Mouse (Mus musculus): ENCODE data around the gene Spaca4. TPM values are rescaled to one million over a fixed set of nuclear protein-coding genes. Genes with fewer than 3 reads are reported as not detected.

Spaca4 gene
- polyA plus RNA-seq, 1 experiment from 2014 or later = not detected

Other genes with a start within 250 kb of the Spaca4 start
- gene Tulp2, start 243.9 kb downstream of the Spaca4 start, polyA plus RNA-seq (2015; fragmentation: Nextera tagmentation; extraction: Ambion mirVana) = 1.4 and 1.8 TPM in 2 replicates
- gene Gm45808, start 239.0 kb downstream of the Spaca4 start, polyA plus RNA-seq (2015; fragmentation: Nextera tagmentation; extraction: Ambion mirVana) = not detected in 2 replicates
- gene Dhdh, start 237.0 kb downstream of the Spaca4 start, polyA plus RNA-seq (2015; fragmentation: Nextera tagmentation; extraction: Ambion mirVana) = 3.5 and 3.7 TPM in 2 replicates
- gene Nucb1, start 215.4 kb downstream of the Spaca4 start, polyA plus RNA-seq (2015; fragmentation: Nextera tagmentation; extraction: Ambion mirVana) = 214 and 230 TPM in 2 replicates
- 21.1 and 36.1 TPM in 2 replicates for gene Ppp1r15a, start 199.5 kb downstream of the Spaca4 start, polyA plus RNA-seq (2015; fragmentation: Nextera tagmentation; extraction: Ambion mirVana)
- 2.9 TPM in 2 replicates for gene Plekha4, start 199.5 kb downstream of the Spaca4 start, polyA plus RNA-seq (2015; fragmentation: Nextera tagmentation; extraction: Ambion mirVana)
- gene Hsd17b14, start 170.9 kb downstream of the Spaca4 start, polyA plus RNA-seq (2015; fragmentation: Nextera tagmentation; extraction: Ambion mirVana) = 2.2 and 3.9 TPM in 2 replicates
- 78.8 and 87.1 TPM in 2 replicates for gene Bcat2, start 155.7 kb downstream of the Spaca4 start, polyA plus RNA-seq (2015; fragmentation: Nextera tagmentation; extraction: Ambion mirVana)
- gene Fgf21, start 110.3 kb downstream of the Spaca4 start, polyA plus RNA-seq (2015; fragmentation: Nextera tagmentation; extraction: Ambion mirVana) = 0.18 and 0.41 TPM in 2 replicates
- gene Fut1, start 108.5 kb downstream of the Spaca4 start, polyA plus RNA-seq (2015; fragmentation: Nextera tagmentation; extraction: Ambion mirVana) = 0.76 and 0.84 TPM in 2 replicates
- gene Izumo1, start 104.0 kb downstream of the Spaca4 start, polyA plus RNA-seq (2015; fragmentation: Nextera tagmentation; extraction: Ambion mirVana) = 0.19 and 0.31 TPM in 2 replicates
- gene Rasip1, start 98.3 kb downstream of the Spaca4 start, polyA plus RNA-seq (2015; fragmentation: Nextera tagmentation; extraction: Ambion mirVana) = 11.0 and 11.6 TPM in 2 replicates
- 7.4 and 9.5 TPM in 2 replicates for gene Mamstr, start 85.8 kb downstream of the Spaca4 start, polyA plus RNA-seq (2015; fragmentation: Nextera tagmentation; extraction: Ambion mirVana)
- gene Fut2, start 59.4 kb downstream of the Spaca4 start, polyA plus RNA-seq (2015; fragmentation: Nextera tagmentation; extraction: Ambion mirVana) = 5.2 and 6.7 TPM in 2 replicates
- 0.70 and 1.0 TPM in 2 replicates for gene Ntn5, start 41.8 kb downstream of the Spaca4 start, polyA plus RNA-seq (2015; fragmentation: Nextera tagmentation; extraction: Ambion mirVana)
- gene Sec1, start 31.4 kb downstream of the Spaca4 start, polyA plus RNA-seq (2015; fragmentation: Nextera tagmentation; extraction: Ambion mirVana) = 3.6 and 4.5 TPM in 2 replicates
- gene Car11, start 26.0 kb downstream of the Spaca4 start, polyA plus RNA-seq (2015; fragmentation: Nextera tagmentation; extraction: Ambion mirVana) = 9.6 and 10.1 TPM in 2 replicates
- gene Dbp, start 20.7 kb downstream of the Spaca4 start, polyA plus RNA-seq (2015; fragmentation: Nextera tagmentation; extraction: Ambion mirVana) = 2.8 and 4.4 TPM in 2 replicates
- gene Rpl18, start 10.4 kb downstream of the Spaca4 start, polyA plus RNA-seq (2015; fragmentation: Nextera tagmentation; extraction: Ambion mirVana) = 954 and 1,069 TPM in 2 replicates
- 35.4 and 36.7 TPM in 2 replicates for gene Sphk2, start 7.8 kb downstream of the Spaca4 start, polyA plus RNA-seq (2015; fragmentation: Nextera tagmentation; extraction: Ambion mirVana)
- gene Fam83e, start 4.6 kb downstream of the Spaca4 start, polyA plus RNA-seq (2015; fragmentation: Nextera tagmentation; extraction: Ambion mirVana) = 12.8 and 13.3 TPM in 2 replicates
- 1.1 and 1.9 TPM in 2 replicates for gene Lmtk3, start 57.9 kb upstream of the Spaca4 start, polyA plus RNA-seq (2015; fragmentation: Nextera tagmentation; extraction: Ambion mirVana)
- gene Sult2b1, start 58.9 kb upstream of the Spaca4 start, polyA plus RNA-seq (2015; fragmentation: Nextera tagmentation; extraction: Ambion mirVana) = 6.7 and 14.4 TPM in 2 replicates
- 85.0 and 103 TPM in 2 replicates for gene Cyth2, start 88.8 kb upstream of the Spaca4 start, polyA plus RNA-seq (2015; fragmentation: Nextera tagmentation; extraction: Ambion mirVana)
- 1.0 and 1.4 TPM in 2 replicates for gene Kcnj14, start 99.0 kb upstream of the Spaca4 start, polyA plus RNA-seq (2015; fragmentation: Nextera tagmentation; extraction: Ambion mirVana)
- gene Grwd1, start 105.1 kb upstream of the Spaca4 start, polyA plus RNA-seq (2015; fragmentation: Nextera tagmentation; extraction: Ambion mirVana) = 57.0 and 64.3 TPM in 2 replicates
- 72.0 and 79.7 TPM in 2 replicates for gene Kdelr1, start 147.0 kb upstream of the Spaca4 start, polyA plus RNA-seq (2015; fragmentation: Nextera tagmentation; extraction: Ambion mirVana)
- gene Grin2d, start 152.6 kb upstream of the Spaca4 start, polyA plus RNA-seq (2015; fragmentation: Nextera tagmentation; extraction: Ambion mirVana) = 0.64 and 0.67 TPM in 2 replicates
- gene Syngr4, start 170.9 kb upstream of the Spaca4 start, polyA plus RNA-seq (2015; fragmentation: Nextera tagmentation; extraction: Ambion mirVana) = 0.80 and 1.1 TPM in 2 replicates
- 5.8 and 6.8 TPM in 2 replicates for gene Tmem143, start 171.1 kb upstream of the Spaca4 start, polyA plus RNA-seq (2015; fragmentation: Nextera tagmentation; extraction: Ambion mirVana)
- gene Emp3, start 195.6 kb upstream of the Spaca4 start, polyA plus RNA-seq (2015; fragmentation: Nextera tagmentation; extraction: Ambion mirVana) = 195 and 238 TPM in 2 replicates
- gene Ccdc114, start 198.3 kb upstream of the Spaca4 start, polyA plus RNA-seq (2015; fragmentation: Nextera tagmentation; extraction: Ambion mirVana) = 3.6 and 4.5 TPM in 2 replicates